Mouse (Mus musculus) fibroblast of lung, adult 2 months (primary cell): ENCODE measurements at regions not wholly inside any gene's neighbourhood (a gene's known extent, or its start where the extent isn't known, plus 50 kb on each side); places are given as distances from the start of the nearest gene placed in this dataset.

Experiments used
- DNase-seq: peaks from one replicate; pipeline ENCODE4 v3.0.0-alpha.2; 2011; ENCODE audit warnings: low read depth

GRCm38 (mm10) chr2:75457423-75457822, 201.6 kb upstream of the Hnrnpa3 start:
- DNase-seq = no peak

- no peak for DNase-seq
These were observed 200.2 kb upstream of the Hnrnpa3 start for GRCm38 (mm10) chr2:75458898-75459297.

- no peak for DNase-seq
These were observed 198.6 kb upstream of the Hnrnpa3 start for GRCm38 (mm10) chr2:75460419-75460818.

- DNase-seq = no peak
These were observed 198.0 kb upstream of the Hnrnpa3 start for GRCm38 (mm10) chr2:75461019-75461418.

- DNase-seq = no peak
These were observed 197.6 kb upstream of the Hnrnpa3 start for GRCm38 (mm10) chr2:75461421-75461991.

GRCm38 (mm10) chr2:75462030-75462671, 196.9 kb upstream of the Hnrnpa3 start:
- no peak for DNase-seq

GRCm38 (mm10) chr2:75463091-75463490, 196.0 kb upstream of the Hnrnpa3 start:
- no peak for DNase-seq

- no peak for DNase-seq
These were observed 194.6 kb upstream of the Hnrnpa3 start for GRCm38 (mm10) chr2:75464429-75464828.

- no peak for DNase-seq
These were observed 190.2 kb upstream of the Hnrnpa3 start for GRCm38 (mm10) chr2:75468851-75469250.

- DNase-seq = peak; percentile 4
These were observed 188.9 kb upstream of the Hnrnpa3 start for GRCm38 (mm10) chr2:75469958-75470687.

- DNase-seq = no peak
These were observed 188.4 kb upstream of the Hnrnpa3 start for GRCm38 (mm10) chr2:75470688-75471054.

- DNase-seq = peak; percentile 30
These were observed 186.6 kb upstream of the Hnrnpa3 start for GRCm38 (mm10) chr2:75472489-75472888.

- no peak for DNase-seq
These were observed 184.6 kb upstream of the Hnrnpa3 start for GRCm38 (mm10) chr2:75474509-75474908.

- no peak for DNase-seq
These were observed 182.7 kb upstream of the Hnrnpa3 start for GRCm38 (mm10) chr2:75476350-75476749.

- DNase-seq = no peak
These were observed 182.0 kb upstream of the Hnrnpa3 start for GRCm38 (mm10) chr2:75477076-75477475.

- no peak for DNase-seq
These were observed 179.5 kb upstream of the Hnrnpa3 start for GRCm38 (mm10) chr2:75479546-75479945.

- no peak for DNase-seq
These were observed 177.2 kb upstream of the Hnrnpa3 start for GRCm38 (mm10) chr2:75481863-75482262.

- DNase-seq = no peak
These were observed 176.6 kb upstream of the Hnrnpa3 start for GRCm38 (mm10) chr2:75482484-75482883.

- DNase-seq = no peak
These were observed 174.1 kb upstream of the Hnrnpa3 start for GRCm38 (mm10) chr2:75484951-75485350.

- DNase-seq = no peak
These were observed 167.9 kb upstream of the Hnrnpa3 start for GRCm38 (mm10) chr2:75491150-75491549.

- DNase-seq = no peak
These were observed 167.1 kb upstream of the Hnrnpa3 start for GRCm38 (mm10) chr2:75491789-75492500.

GRCm38 (mm10) chr2:75492501-75492898, 166.6 kb upstream of the Hnrnpa3 start:
- no peak for DNase-seq
